Mouse (Mus musculus): ENCODE data around the gene Prickle4.

Gene Prickle4

GRCm38 (mm10) chr17:47706196-47706595 lies 11.7 kb upstream of the Prickle4 start:
- no peak for DNase-seq (ENCODE audit: low read depth, low spot score)

GRCm38 (mm10) chr17:47704692-47705091 lies 10.2 kb upstream of the Prickle4 start:
- DNase-seq (ENCODE audit: low read depth, low spot score) = no peak

GRCm38 (mm10) chr17:47703556-47703955 lies 9.0 kb upstream of the Prickle4 start:
- DNase-seq (ENCODE audit: low read depth, low spot score) = no peak

GRCm38 (mm10) chr17:47702548-47703345 lies 8.2 kb upstream of the Prickle4 start:
- no peak for DNase-seq (ENCODE audit: low read depth, low spot score)

GRCm38 (mm10) chr17:47701793-47702192 lies 7.3 kb upstream of the Prickle4 start:
- DNase-seq (ENCODE audit: low read depth, low spot score) = no peak

GRCm38 (mm10) chr17:47699055-47699454 lies 4.5 kb upstream of the Prickle4 start:
- no peak for DNase-seq (ENCODE audit: low read depth, low spot score)

DNA sequence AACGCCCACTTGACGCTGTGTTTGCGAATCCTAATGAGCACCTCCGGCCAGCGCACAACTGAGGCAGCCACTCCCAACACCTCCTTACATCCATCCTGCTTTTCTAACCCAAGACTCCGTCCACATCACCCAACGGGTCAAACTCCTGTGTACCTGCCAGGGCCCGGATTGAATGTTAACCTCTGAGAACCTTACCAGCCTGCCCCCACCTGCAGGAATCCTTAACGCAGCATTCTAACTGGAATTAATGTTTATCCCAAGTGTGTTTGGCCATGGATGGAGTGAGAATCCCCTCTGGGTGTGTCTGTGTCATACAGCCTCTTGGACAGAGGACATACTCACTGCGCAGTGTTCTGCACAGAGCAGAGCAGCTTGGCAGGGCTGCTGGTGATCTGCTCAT lies 3.6 kb upstream of the Prickle4 start:
- DNase-seq (ENCODE audit: low read depth, low spot score) = no peak

DNA sequence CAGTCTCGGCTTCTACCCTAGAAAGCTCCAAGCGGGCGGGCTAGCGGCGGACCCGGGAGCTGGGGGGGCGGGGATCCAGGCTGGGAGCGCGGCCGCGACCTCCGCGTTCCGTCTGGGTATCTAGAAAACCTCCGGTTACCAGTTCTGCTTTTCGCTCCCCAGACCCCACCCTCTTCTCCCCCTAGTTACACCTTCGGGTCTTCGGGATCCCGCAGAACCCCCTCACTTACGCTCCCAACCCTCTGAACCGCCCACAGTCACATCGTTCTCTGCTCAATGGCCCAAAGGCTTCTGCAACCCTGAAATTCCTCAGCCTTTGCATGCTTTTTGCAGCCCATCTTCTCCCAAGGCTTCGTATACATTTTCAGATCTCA lies 788 bp upstream of the Prickle4 start:
- DNase-seq (ENCODE audit: low read depth, low spot score) = no peak

GRCm38 (mm10) chr17:47694442-47694502 lies 264 bp downstream of the Prickle4 start, which contains the start of gene Gm21981:
TSS of gene Gm21981 (minus strand) at chr17:47694455.
- DNase-seq (ENCODE audit: low read depth, low spot score) = no peak

DNA sequence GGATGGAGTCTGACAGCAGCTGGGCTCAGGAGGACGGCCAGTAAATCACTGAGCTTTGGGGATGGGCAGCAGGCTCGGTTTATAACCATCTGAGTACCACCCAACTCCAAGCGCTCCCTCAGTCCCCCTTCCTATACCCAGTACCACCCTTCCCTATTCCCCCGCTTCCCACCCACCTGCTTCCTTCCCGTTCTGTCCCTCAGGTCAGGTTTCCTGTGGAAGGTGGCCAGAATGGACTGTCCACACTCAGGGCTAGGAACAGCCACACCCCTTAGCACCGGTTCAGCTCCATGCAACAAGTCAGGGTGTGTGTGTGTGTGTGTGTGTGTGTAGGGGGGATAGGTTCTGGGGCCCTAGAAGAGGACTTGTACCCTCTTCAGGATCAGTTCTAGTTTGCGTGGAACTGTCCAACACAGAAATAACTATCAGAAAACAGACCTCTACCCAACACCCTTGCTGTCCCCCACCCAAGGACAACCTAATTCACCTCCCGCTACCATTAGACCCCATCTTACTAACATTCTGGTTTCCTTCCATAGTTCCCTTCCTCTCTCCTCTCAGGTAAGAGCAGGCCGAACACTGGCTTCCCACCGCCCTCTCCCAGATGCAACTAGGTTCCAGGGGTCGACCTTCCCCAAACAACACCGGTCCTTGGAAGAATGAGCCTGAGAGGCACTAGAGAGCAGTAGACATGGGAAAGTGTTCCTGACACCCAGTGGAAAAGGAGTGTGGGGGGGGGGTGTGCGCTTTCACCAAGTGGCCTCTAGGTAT lies 680 bp downstream of the Prickle4 start:
- no peak for DNase-seq (ENCODE audit: low read depth, low spot score)

DNA sequence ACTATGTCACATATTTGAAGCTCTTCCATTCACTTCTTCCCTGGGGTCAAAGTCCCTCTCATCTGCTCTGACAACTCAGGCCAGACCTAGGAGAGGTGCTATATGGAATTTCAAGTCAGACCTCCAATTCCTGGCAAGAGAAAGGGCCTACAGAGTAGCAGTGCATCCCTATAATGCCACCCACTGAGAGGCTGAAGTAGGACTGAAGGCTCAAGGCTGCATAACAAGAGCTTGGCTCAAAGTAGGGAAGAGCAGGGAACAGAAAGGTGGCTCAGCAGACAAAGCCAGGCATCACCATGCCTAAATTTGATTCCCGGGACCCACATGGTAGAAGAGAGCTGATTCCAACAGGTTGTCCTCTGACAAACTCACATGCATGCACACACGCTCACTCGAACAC lies 2.9 kb downstream of the Prickle4 start:
- no peak for DNase-seq (ENCODE audit: low read depth, low spot score)

DNA sequence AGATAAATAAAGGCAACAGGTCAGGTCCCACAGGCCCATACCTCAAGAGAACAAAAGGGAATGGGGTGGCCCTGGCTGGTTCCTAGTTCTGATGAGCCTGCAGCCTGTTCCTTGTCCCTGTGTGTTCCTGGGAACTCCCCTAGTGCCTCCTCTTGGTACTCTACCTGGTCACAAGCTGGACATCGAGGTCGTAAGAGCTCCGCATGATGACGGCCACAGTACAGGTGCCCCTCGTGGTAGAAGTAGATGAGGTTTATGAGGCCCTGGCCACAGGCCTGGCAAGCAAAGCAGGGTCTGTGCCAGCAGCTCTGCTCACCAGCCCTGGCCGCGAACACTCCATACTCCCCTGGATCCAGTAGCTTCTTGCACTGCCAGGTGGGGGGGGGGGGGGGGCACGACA lies 4.6 kb downstream of the Prickle4 start:
- no peak for DNase-seq (ENCODE audit: low read depth, low spot score)

GRCm38 (mm10) chr17:47688608-47689575 lies 5.6 kb downstream of the Prickle4 start, which contains the start of gene Frs3:
TSS of gene Frs3 (plus strand) at chr17:47689030.
- no peak for DNase-seq (ENCODE audit: low read depth, low spot score)

DNA sequence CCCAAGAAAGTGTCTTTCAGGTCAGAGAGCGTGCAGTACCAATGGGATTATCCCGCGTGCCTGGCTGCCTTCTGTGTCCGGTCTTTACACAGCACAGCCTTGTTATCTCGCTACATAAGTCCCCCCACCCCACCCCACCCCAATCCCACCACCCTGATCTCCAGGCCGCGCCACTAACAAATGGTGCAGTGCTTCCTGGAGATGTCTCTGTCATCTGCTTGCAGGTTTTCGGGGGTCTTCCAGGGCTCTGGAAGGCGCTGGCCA lies 6.3 kb downstream of the Prickle4 start, which contains the start of gene Tomm6:
Tomm6 (minus strand) TSS at position 43 of the 264 bp plus-strand sequence.
- no peak for DNase-seq (ENCODE audit: low read depth, low spot score)

- peak; percentile 80 for DNase-seq (ENCODE audit: low read depth, low spot score)
Observed at GRCm38 (mm10) chr17:47687409-47688343, 6.9 kb downstream of the Prickle4 start.

- DNase-seq (ENCODE audit: low read depth, low spot score) = no peak
Observed at GRCm38 (mm10) chr17:47682836-47683235, 11.7 kb downstream of the Prickle4 start.

DNA sequence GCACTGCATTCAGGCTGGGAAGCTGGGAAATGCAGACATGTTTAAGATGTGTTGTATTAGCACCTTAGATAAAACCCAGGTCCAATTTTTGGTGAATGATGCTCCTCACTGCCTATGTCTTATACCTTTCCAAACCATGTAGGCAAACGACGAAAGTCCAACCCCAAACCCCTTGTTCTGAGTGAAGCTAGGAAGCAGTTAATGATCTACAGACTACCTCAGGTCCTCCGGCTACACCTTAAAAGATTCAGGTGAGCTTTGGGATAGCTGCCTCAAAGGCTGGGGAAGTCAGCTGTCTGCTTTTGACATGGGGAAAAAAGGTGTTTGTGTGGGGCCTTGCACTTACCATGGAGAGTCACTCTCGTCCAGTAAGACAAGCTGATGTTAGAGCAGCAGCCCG lies 15.8 kb downstream of the Prickle4 start:
- DNase-seq (ENCODE audit: low read depth, low spot score) = no peak

GRCm38 (mm10) chr17:47678238-47678637 lies 16.3 kb downstream of the Prickle4 start:
- no peak for DNase-seq (ENCODE audit: low read depth, low spot score)

- DNase-seq (ENCODE audit: low read depth, low spot score) = no peak
Observed at GRCm38 (mm10) chr17:47676581-47676980, 18.0 kb downstream of the Prickle4 start.

DNA sequence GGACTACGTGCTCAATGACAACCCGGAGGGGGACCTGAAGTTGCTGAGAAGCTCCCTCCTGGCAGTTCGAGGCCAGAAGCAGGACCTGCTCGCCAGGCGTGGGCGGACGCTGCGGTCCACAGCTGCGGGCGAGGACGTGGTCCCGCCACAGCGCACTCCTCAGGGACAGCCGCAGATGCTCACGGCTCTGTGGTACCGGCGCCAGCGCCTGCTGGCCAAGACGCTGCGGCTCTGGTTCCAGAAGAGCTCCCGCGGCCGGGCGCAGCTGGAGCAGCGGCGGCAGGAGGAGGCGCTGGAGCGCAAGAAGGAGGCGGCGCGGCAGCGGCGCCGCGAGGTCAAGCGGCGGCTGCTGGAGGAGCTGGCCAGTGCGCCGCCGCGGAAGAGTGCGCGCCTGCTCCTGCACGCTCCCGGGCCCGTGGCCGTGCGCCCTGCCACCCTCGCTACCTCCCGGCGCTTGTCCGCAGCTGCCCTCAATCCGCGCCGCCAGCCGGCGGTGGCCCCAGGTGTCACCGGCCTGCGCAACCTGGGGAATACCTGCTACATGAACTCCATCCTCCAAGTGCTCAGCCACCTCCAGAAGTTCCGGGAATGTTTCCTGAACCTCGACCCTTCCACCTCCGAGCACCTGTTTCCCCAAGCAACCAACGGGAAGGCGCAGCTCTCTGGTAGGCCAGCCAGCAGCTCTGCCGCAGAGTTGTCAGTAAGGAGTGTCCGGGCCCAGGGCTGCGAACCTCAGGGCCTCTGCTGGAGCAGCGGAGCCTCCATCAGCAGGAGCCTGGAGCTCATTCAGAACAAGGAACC lies 22.0 kb downstream of the Prickle4 start:
- DNase-seq (ENCODE audit: low read depth, low spot score) = no peak

DNA sequence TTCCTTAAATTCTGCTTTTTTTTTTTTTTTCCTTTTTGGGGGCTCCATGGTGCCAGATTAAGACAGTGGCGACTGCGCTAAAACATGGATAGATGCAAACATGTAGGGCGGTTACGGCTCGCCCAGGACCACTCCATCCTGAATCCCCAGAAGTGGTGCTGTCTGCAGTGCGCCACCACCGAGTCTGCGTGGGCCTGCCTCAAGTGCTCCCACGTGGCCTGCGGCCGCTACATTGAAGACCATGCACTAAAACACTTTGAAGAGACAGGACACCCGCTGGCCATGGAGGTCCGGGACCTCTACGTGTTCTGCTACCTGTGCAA lies 22.6 kb downstream of the Prickle4 start:
- no peak for DNase-seq (ENCODE audit: low read depth, low spot score)
